Mouse (Mus musculus): ENCODE data around the gene Pitpnm3. TPM values are rescaled to one million over a fixed set of nuclear protein-coding genes. Genes with fewer than 3 reads are reported as not detected.

Gene Pitpnm3
- total RNA-seq, 2 experiments from 2014 or later: 1.1 to 1.3 TPM

DNA sequence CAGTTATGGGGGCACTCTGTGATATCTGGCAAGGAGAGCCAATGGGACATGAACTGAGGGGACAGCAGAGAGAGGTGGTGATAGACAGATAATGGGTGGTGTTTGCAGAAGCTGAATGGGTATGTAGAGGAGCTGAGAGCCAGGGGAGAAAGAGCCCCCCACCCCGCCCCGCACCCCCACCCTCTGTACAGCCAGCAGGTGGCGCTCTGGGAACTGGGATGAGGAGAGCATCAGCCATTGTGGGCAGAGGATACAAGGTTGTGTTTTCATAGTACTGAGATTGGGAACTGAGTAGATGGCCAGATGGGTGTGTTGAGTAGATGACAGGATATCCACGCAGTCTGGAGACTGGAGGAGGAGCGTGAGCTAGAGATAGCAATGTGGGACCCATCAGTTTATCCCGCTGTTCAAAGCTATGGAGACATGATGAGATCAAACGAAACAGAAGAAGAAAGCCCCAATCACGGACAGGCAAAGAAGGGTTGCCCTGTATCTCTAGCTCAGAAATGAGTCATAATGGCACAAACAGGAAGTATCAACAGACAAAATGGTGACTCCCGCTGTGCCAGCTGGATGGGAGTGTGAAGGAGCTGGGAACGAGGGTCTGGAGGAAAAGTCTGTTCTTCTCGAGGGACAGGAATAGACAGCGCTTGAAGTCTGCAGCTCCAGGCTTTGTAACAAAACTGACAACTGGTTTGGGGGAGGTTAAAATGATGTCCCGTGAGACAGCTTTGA is 118.9 kb downstream of the Pitpnm3 start:
- DNase-seq: no peak

DNA sequence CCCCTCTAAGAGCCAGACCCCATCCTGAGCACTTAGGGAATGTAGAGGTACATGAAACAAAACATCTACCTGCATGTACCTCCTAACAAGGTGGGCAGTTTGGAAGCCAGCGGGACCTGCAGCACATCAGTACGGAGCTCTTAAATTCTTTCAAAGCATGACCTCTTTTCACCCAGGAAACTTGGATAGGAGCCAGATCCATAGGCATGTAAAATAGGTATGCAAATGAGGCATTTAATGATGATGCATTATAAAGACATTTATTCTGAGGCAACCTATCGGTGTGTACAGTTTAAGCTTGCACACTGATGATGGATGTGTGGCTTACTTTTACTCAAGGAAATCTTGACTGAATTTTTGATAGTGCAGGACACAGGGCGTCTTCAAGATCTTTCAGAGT is 120.9 kb downstream of the Pitpnm3 start:
- no peak for DNase-seq

DNA sequence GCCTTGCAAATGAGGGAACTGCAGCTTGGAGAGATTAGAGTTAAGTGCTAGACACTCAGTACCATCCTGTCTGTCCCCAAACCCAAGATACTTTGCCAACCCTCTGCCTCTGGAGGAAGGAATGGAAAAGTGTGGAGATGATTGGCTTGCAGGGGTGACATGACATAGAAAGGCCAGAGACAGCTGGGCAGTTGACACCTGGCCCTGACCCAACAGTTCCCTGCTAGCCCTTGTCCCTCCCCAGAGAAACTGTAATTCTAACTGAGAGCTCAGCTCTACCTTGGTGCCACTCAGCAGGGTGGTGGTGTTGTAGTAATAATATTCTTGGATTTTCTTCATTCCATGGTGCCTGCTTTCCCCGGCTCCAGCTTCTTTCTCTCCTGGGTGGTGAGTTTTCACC is 123.6 kb downstream of the Pitpnm3 start:
- DNase-seq: no peak

DNA sequence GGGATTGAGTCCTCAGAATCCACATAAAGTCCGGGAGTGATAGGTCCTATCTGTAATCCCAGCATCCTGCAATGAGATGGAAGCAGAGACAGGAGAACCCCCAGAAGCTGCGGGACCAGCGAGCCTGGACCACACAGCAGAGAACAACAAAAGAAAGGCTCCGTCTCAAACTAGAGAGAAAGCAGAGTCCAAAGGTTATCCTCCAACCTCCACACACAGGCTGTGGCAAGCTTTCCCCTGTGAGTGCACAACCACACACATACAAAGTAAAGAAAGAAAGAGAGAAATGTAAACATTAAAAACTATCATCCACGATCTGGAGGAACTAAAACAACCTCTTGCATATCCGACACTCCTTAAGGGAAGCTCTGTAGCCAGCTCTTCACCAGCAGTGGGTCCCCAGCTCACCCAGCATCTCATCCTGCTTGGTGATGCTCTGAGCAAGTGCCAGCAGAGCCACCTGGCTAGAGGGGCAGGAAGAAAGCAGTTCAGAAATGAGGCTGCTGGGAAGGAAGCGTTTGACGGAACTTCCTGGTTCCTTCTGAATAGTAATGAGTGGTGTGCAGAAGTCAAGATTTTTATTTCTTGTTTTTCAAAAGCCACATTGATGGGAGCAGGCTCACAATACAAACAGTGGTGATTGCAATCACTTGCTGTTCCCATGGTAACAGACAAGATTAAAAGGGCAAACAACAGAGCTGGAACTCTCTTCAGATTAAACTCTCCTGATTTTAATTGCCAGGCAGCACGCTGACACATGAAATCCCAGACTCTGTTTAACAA is 124.4 kb downstream of the Pitpnm3 start:
- DNase-seq: no peak

DNA sequence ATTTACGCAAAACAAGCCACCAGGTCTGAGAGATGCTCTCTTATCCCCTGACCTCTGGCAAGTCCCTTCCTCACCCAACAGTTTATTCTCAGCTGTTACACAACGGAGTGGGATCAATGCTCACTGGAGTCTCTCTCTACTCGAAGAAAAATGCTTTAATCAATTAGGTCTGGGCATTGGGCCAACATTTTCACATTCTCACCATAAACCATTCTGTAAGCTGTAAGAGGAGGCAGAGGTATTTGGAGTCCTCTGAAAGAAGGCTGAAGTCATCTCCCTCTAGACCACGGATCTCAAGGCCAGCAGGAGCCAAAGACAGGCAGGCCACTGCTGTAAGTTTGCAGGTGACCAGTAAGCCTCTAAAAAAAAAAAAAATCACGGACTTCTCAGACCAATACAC is 125.2 kb downstream of the Pitpnm3 start:
- no peak for DNase-seq

DNA sequence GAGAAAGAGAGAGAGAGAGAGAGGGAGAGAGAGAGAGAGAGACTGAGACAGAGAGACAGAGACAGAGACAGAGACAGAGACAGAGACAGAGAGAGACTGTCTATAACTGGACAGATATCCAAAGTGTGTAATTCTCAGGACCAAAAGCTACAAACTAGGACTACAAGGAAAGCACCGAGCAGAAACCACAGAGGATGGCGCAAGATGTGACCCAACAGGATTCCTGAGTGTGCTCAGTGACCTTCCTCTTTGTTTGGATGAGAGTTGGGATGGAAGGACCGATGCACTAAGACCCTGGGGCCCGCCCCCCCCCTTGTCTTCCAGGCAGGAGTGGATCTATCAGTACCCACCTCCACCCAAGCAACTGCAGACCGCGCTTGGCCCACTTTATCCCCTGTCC is 130.0 kb downstream of the Pitpnm3 start:
- DNase-seq: no peak

DNA sequence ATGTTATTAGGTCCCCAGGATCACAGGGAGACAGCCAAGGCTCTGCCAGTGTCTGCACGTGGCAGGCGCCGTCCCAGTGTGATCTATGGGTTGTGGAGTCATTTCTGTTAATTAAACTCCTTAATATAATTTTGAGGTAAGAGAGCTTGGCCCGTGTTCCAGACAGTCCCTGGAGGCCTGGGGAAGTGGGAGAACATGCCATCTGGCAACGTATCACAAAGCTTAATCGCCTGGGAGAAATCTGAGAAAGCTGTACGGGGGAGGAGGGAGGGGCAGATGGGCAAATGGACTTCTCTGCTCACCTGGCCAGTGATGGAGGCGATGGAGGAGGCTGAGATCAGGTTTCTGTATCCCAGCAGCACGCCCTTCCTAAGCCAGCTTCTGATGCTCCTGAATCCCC is 132.4 kb downstream of the Pitpnm3 start:
- DNase-seq: no peak

DNA sequence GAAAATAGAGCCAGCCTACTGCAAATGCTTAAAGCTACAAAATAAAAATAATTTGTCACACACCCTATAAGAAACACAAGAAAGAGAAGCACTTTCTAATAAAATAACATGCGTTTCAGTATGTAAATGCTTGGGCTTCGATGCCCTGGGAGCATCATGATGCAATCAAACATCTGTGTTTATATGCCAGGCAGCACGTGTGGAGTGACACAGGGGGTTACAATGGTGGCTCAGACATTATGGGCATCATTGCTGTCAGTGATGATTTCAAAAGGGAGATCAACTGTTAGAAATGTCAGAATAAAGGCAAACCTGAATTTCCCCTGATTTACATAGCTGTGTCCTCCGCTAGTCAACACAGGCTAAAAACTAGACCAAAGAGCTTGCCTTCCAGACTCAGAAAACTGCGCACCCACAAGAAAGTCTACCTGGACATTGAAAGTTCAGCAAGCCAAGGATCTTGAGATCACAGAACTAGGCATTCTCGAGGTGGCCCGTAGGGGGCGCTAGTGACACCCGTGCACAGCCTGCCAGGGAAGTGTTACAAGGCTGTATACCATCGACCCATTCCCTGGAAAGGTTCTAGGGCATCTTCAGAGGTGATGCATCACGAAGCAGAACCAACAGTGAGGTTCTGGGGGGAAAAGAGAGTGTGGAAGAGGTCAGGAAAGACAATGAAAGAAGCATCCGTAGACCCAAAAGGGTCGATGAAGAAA is 133.3 kb downstream of the Pitpnm3 start:
- DNase-seq: peak in 1 of 2 experiments; percentile 46

DNA sequence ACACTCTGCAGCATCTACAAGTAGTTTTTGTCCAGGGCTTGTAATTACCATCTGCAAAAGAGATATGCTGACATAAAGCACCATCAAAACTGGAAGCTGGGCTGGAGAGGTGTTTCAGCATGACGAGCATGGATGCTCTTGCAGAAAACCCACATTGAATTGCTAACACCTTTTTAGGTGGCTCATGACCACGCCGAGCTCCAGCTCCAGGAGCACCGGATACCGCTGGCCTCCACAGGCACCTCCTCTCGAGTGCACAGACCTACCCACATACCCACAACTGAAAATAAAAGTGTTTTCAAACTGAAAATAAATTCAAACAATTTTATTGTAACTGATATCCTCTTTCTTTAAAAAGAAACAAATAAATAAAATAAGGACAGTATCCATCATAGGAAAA is 135.4 kb downstream of the Pitpnm3 start:
- DNase-seq: no peak

Other genes with a start within 250 kb of the Pitpnm3 start
- not detected for gene Aipl1, start 98.3 kb downstream of the Pitpnm3 start, total RNA-seq (2021)
- under 1 TPM; 0.33 to 0.74 TPM for gene Pimreg, start 93.7 kb downstream of the Pitpnm3 start, total RNA-seq (2021)
- under 1 TPM; 0.13 to 0.15 TPM for gene Gm43951, start 71.1 kb upstream of the Pitpnm3 start, total RNA-seq (2021)
- 1 to 10 TPM; 1.9 to 2.4 TPM for gene 4933427D14Rik, start 71.7 kb upstream of the Pitpnm3 start, total RNA-seq (2021)
- gene Txndc17, start 71.8 kb upstream of the Pitpnm3 start, total RNA-seq (2021): 10 to 100 TPM; 40.3 to 46.9 TPM
- 10 to 100 TPM; 10.4 to 10.7 TPM for gene Med31, start 79.8 kb upstream of the Pitpnm3 start, total RNA-seq (2021)
- not detected for gene Slc13a5, start 131.4 kb upstream of the Pitpnm3 start, total RNA-seq (2021)
- 10 to 100 TPM in 1 of 2 experiments, 1 to 10 TPM in 1; 9.5 to 10.5 TPM for gene Xaf1, start 165.9 kb upstream of the Pitpnm3 start, total RNA-seq (2021)
- gene Fbxo39, start 178.7 kb upstream of the Pitpnm3 start, total RNA-seq (2021): not detected
- gene Tekt1, start 226.7 kb upstream of the Pitpnm3 start, total RNA-seq (2021): under 1 TPM in 1 of 2 experiments, not detected in 1; 0.75 TPM